Mouse (Mus musculus): ENCODE results near the gene Ccdc9b. TPM values are rescaled to one million over a fixed set of nuclear protein-coding genes. Genes with fewer than 3 reads are reported as not detected.

Gene Ccdc9b
- polyA plus RNA-seq, 1 experiment = 9.3 TPM

- no peak overlapping the region for H3K4me3 ChIP-seq (ENCODE audit: insufficient read depth, poor library complexity, severe bottlenecking)
- no peaks in the 10 kb centered on the region for H3K79me2 ChIP-seq (ENCODE audit: control insufficient read depth, insufficient read depth)
- H3ac ChIP-seq (ENCODE audit: control insufficient read depth, insufficient read length, low read depth) = no peak overlapping the region
- no peaks in the 10 kb centered on the region for H3K79me3 ChIP-seq (ENCODE audit: low read depth)
- no peaks in the 10 kb centered on the region for H3K36me3 ChIP-seq (ENCODE audit: control insufficient read depth, insufficient read depth)
- peaks cover 71% of the 10 kb centered on the region for H3K27me3 ChIP-seq (ENCODE audit: control insufficient read depth, insufficient read depth, insufficient read length)
- TF ChIP-seq MYOD1 (IDR thresholded peaks at IDR 0.05; ENCODE audit: control insufficient read depth, insufficient read length, low read depth) = no peak
- TF ChIP-seq MYOG (IDR thresholded peaks at IDR 0.05; ENCODE audit: control insufficient read depth, extremely low read depth, insufficient read length) = no peak
- TF ChIP-seq USF1 (IDR thresholded peaks at IDR 0.05; ENCODE audit: low read depth) = no peak
- TF ChIP-seq CEBPB (IDR thresholded peaks at IDR 0.05; ENCODE audit: low read depth) = no peak
- no peak for TF ChIP-seq MAX (IDR thresholded peaks at IDR 0.05)
- no peak for TF ChIP-seq CTCF (IDR thresholded peaks at IDR 0.05; ENCODE audit: control insufficient read depth, insufficient read depth, insufficient read length)
- TF ChIP-seq FOSL1 (IDR thresholded peaks at IDR 0.05; ENCODE audit: insufficient read depth, low read length, poor library complexity, severe bottlenecking) = no peak
These were observed 33.3 kb downstream of the Ccdc9b start for GRCm38 (mm10) chr2:118729194-118729593.

- H3ac ChIP-seq (ENCODE audit: control insufficient read depth, insufficient read length, low read depth) = no peak within 1 kb of the TSS
- no peaks in the 10 kb centered on the region for H3K79me3 ChIP-seq (ENCODE audit: low read depth)
- no peak for TF ChIP-seq MYOG (IDR thresholded peaks at IDR 0.05; ENCODE audit: control insufficient read depth, extremely low read depth, insufficient read length)
- no peak for TF ChIP-seq CEBPB (IDR thresholded peaks at IDR 0.05; ENCODE audit: low read depth)
- no peak for TF ChIP-seq MAX (IDR thresholded peaks at IDR 0.05)
- TF ChIP-seq FOSL1 (IDR thresholded peaks at IDR 0.05; ENCODE audit: insufficient read depth, low read length, poor library complexity, severe bottlenecking) = no peak
- no peak for TF ChIP-seq MYOD1 (IDR thresholded peaks at IDR 0.05; ENCODE audit: control insufficient read depth, insufficient read length, low read depth)
- no peak for TF ChIP-seq CTCF (IDR thresholded peaks at IDR 0.05; ENCODE audit: control insufficient read depth, insufficient read depth, insufficient read length)
- TF ChIP-seq USF1 (IDR thresholded peaks at IDR 0.05; ENCODE audit: low read depth) = no peak
- no peaks in the 10 kb centered on the region for H3K36me3 ChIP-seq (ENCODE audit: control insufficient read depth, insufficient read depth)
- no peaks in the 10 kb centered on the region for H3K79me2 ChIP-seq (ENCODE audit: control insufficient read depth, insufficient read depth)
- peaks cover 70% of the 10 kb centered on the region for H3K27me3 ChIP-seq (ENCODE audit: control insufficient read depth, insufficient read depth, insufficient read length)
- H3K4me3 ChIP-seq (ENCODE audit: insufficient read depth, poor library complexity, severe bottlenecking) = no peak within 1 kb of the TSS
These were observed 34.1 kb downstream of the Ccdc9b start, which contains the start of gene Plcb2 for GRCm38 (mm10) chr2:118728337-118728736. Plcb2 (minus strand) TSS chr2:118728438.

GRCm38 (mm10) chr2:118727911-118728310, 34.5 kb downstream of the Ccdc9b start:
- H3K79me3 ChIP-seq (ENCODE audit: low read depth) = no peaks in the 10 kb centered on the region
- no peak overlapping the region for H3ac ChIP-seq (ENCODE audit: control insufficient read depth, insufficient read length, low read depth)
- H3K36me3 ChIP-seq (ENCODE audit: control insufficient read depth, insufficient read depth) = no peaks in the 10 kb centered on the region
- no peaks in the 10 kb centered on the region for H3K79me2 ChIP-seq (ENCODE audit: control insufficient read depth, insufficient read depth)
- peaks cover 71% of the 10 kb centered on the region for H3K27me3 ChIP-seq (ENCODE audit: control insufficient read depth, insufficient read depth, insufficient read length)
- H3K4me3 ChIP-seq (ENCODE audit: insufficient read depth, poor library complexity, severe bottlenecking) = no peak overlapping the region
- TF ChIP-seq MYOG (IDR thresholded peaks at IDR 0.05; ENCODE audit: control insufficient read depth, extremely low read depth, insufficient read length) = no peak
- no peak for TF ChIP-seq CTCF (IDR thresholded peaks at IDR 0.05; ENCODE audit: control insufficient read depth, insufficient read depth, insufficient read length)
- no peak for TF ChIP-seq FOSL1 (IDR thresholded peaks at IDR 0.05; ENCODE audit: insufficient read depth, low read length, poor library complexity, severe bottlenecking)
- no peak for TF ChIP-seq MYOD1 (IDR thresholded peaks at IDR 0.05; ENCODE audit: control insufficient read depth, insufficient read length, low read depth)
- no peak for TF ChIP-seq USF1 (IDR thresholded peaks at IDR 0.05; ENCODE audit: low read depth)
- TF ChIP-seq MAX (IDR thresholded peaks at IDR 0.05) = no peak
- TF ChIP-seq CEBPB (IDR thresholded peaks at IDR 0.05; ENCODE audit: low read depth) = no peak

GRCm38 (mm10) chr2:118726873-118727272, 35.6 kb downstream of the Ccdc9b start:
- Histone ChIP-seq H3K79me2 (ENCODE audit: control insufficient read depth, insufficient read depth) (no peaks in the 10 kb centered on the region), H3K4me3 (ENCODE audit: insufficient read depth, poor library complexity, severe bottlenecking) (no peak overlapping the region), H3ac (ENCODE audit: control insufficient read depth, insufficient read length, low read depth) (no peak overlapping the region), H3K27me3 (ENCODE audit: control insufficient read depth, insufficient read depth, insufficient read length) (peaks cover 71% of the 10 kb centered on the region), H3K36me3 (ENCODE audit: control insufficient read depth, insufficient read depth) (no peaks in the 10 kb centered on the region), H3K79me3 (ENCODE audit: low read depth) (no peaks in the 10 kb centered on the region)
- TF ChIP-seq MAX (IDR thresholded peaks at IDR 0.05) = no peak
- no peak for TF ChIP-seq CEBPB (IDR thresholded peaks at IDR 0.05; ENCODE audit: low read depth)
- TF ChIP-seq FOSL1 (IDR thresholded peaks at IDR 0.05; ENCODE audit: insufficient read depth, low read length, poor library complexity, severe bottlenecking) = no peak
- no peak for TF ChIP-seq MYOG (IDR thresholded peaks at IDR 0.05; ENCODE audit: control insufficient read depth, extremely low read depth, insufficient read length)
- no peak for TF ChIP-seq CTCF (IDR thresholded peaks at IDR 0.05; ENCODE audit: control insufficient read depth, insufficient read depth, insufficient read length)
- TF ChIP-seq MYOD1 (IDR thresholded peaks at IDR 0.05; ENCODE audit: control insufficient read depth, insufficient read length, low read depth) = no peak
- TF ChIP-seq USF1 (IDR thresholded peaks at IDR 0.05; ENCODE audit: low read depth) = no peak

- peaks cover 67% of the 10 kb centered on the region for H3K27me3 ChIP-seq (ENCODE audit: control insufficient read depth, insufficient read depth, insufficient read length)
These were observed 37.0 kb downstream of the Ccdc9b start for GRCm38 (mm10) chr2:118725511-118725910.

More at GRCm38 (mm10) chr2:118725511-118725910, 37.0 kb downstream of the Ccdc9b start:
- Histone ChIP-seq H3K79me2 (ENCODE audit: control insufficient read depth, insufficient read depth) (no peaks in the 10 kb centered on the region), H3K4me3 (ENCODE audit: insufficient read depth, poor library complexity, severe bottlenecking) (no peak overlapping the region), H3ac (ENCODE audit: control insufficient read depth, insufficient read length, low read depth) (no peak overlapping the region), H3K79me3 (ENCODE audit: low read depth) (no peaks in the 10 kb centered on the region), H3K36me3 (ENCODE audit: control insufficient read depth, insufficient read depth) (no peaks in the 10 kb centered on the region)
- TF ChIP-seq CTCF (IDR thresholded peaks at IDR 0.05; ENCODE audit: control insufficient read depth, insufficient read depth, insufficient read length) (no peak), USF1 (IDR thresholded peaks at IDR 0.05; ENCODE audit: low read depth) (no peak), CEBPB (IDR thresholded peaks at IDR 0.05; ENCODE audit: low read depth) (no peak), MYOG (IDR thresholded peaks at IDR 0.05; ENCODE audit: control insufficient read depth, extremely low read depth, insufficient read length) (no peak), MAX (IDR thresholded peaks at IDR 0.05) (no peak), MYOD1 (IDR thresholded peaks at IDR 0.05; ENCODE audit: control insufficient read depth, insufficient read length, low read depth) (no peak), FOSL1 (IDR thresholded peaks at IDR 0.05; ENCODE audit: insufficient read depth, low read length, poor library complexity, severe bottlenecking) (no peak)
